Mouse (Mus musculus): ENCODE results near the gene Plekhg4. TPM values are rescaled to one million over a fixed set of nuclear protein-coding genes. Genes with fewer than 3 reads are reported as not detected.

Gene Plekhg4
- total RNA-seq, 2 experiments from 2014 or later = 2.2 to 3.7 TPM

GRCm38 (mm10) chr8:105347428-105348221, 25.4 kb upstream of the Plekhg4 start, which contains the start of gene Fhod1:
Fhod1 (minus strand) TSS chr8:105347953.
- peak; percentile 85 to 97 for DNase-seq (ENCODE audit: extremely low spot score in 1 of 2, low spot score in 2 of 2)
- intact Hi-C loops (cut with DNase I) = no loop called here

GRCm38 (mm10) chr8:105348450-105349095, 24.5 kb upstream of the Plekhg4 start, which contains the start of gene Slc9a5:
Slc9a5 (plus strand) TSS chr8:105348843.
- intact Hi-C loops (cut with DNase I) = no loop called here
- peak; percentile 49 to 74 for DNase-seq (ENCODE audit: extremely low spot score in 1 of 2, low spot score in 2 of 2)

GRCm38 (mm10) chr8:105349096-105349771, 23.8 kb upstream of the Plekhg4 start:
- peak in 1 of 2 experiments; percentile 70 for DNase-seq (ENCODE audit: extremely low spot score in 1 of 2, low spot score in 2 of 2)
- intact Hi-C loops (cut with DNase I) = no loop called here

GRCm38 (mm10) chr8:105350186-105350585, 22.9 kb upstream of the Plekhg4 start:
- DNase-seq (ENCODE audit: extremely low spot score in 1 of 2, low spot score in 2 of 2) = no peak
- intact Hi-C loops (cut with DNase I) = no loop called here

GRCm38 (mm10) chr8:105353583-105354135, 19.4 kb upstream of the Plekhg4 start:
- intact Hi-C loops (cut with DNase I) = no loop called here
- DNase-seq (ENCODE audit: extremely low spot score in 1 of 2, low spot score in 2 of 2) = no peak

GRCm38 (mm10) chr8:105354549-105354948, 18.5 kb upstream of the Plekhg4 start:
- intact Hi-C loops (cut with DNase I) = no loop called here
- no peak for DNase-seq (ENCODE audit: extremely low spot score in 1 of 2, low spot score in 2 of 2)

DNA sequence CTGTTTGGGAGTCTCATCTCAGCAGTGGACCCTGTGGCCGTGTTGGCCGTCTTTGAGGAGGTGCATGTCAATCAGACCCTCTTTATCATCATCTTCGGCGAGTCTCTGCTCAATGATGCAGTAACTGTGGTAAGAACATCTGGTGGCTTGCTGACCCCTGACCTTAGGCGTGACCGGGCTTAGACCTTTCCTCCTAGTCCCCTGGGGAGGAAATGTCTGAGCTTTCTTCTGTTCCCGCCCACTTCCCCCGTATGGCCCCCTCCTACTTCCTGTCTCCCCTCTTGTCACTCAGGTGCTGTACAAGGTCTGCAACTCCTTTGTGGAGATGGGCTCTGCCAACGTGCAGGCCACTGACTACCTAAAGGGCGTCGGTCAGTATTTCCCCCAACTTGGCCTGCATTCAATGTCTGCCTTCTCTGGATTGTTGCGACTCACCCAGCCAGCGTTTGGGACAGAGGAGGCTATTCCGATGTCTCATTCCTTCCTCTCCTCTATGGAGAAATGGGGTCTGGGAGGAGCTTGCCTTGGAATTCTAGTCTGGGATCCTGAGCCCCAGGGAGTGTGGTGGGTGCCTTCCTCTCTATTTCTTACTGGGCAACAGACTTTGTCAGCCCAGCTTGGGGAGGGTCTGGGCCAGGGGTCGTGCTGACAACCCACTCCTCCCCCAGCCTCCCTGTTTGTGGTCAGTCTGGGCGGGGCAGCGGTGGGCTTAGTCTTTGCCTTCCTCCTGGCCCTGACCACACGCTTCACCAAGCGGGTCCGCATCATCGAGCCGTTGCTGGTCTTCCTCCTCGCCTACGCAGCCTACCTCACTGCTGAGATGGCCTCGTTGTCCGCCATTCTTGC, 17.7 kb upstream of the Plekhg4 start:
- intact Hi-C loops (cut with DNase I) = loop anchor here (5.0 kb wide), 1 partner anchor 42 kb away; no protein-coding TSS in a partner anchor
- peak in 1 of 2 experiments; percentile 73 for DNase-seq (ENCODE audit: extremely low spot score in 1 of 2, low spot score in 2 of 2)

GRCm38 (mm10) chr8:105356681-105357080, 16.4 kb upstream of the Plekhg4 start:
- DNase-seq (ENCODE audit: extremely low spot score in 1 of 2, low spot score in 2 of 2) = no peak
- intact Hi-C loops (cut with DNase I) = loop anchor here (5.0 kb wide), 1 partner anchor 41 kb away; no protein-coding TSS in a partner anchor

GRCm38 (mm10) chr8:105359208-105359607, 13.9 kb upstream of the Plekhg4 start:
- no peak for DNase-seq (ENCODE audit: extremely low spot score in 1 of 2, low spot score in 2 of 2)
- intact Hi-C loops (cut with DNase I) = loop anchor here (5.0 kb wide), 1 partner anchor 38 kb away; no protein-coding TSS in a partner anchor

GRCm38 (mm10) chr8:105359646-105360045, 13.4 kb upstream of the Plekhg4 start:
- intact Hi-C loops (cut with DNase I) = loop anchor here (5.0 kb wide), 1 partner anchor 38 kb away; no protein-coding TSS in a partner anchor
- no peak for DNase-seq (ENCODE audit: extremely low spot score in 1 of 2, low spot score in 2 of 2)

GRCm38 (mm10) chr8:105361751-105362702, 11.0 kb upstream of the Plekhg4 start:
- intact Hi-C loops (cut with DNase I) = no loop called here
- peak in 1 of 2 experiments; percentile 75 for DNase-seq (ENCODE audit: extremely low spot score in 1 of 2, low spot score in 2 of 2)

DNA sequence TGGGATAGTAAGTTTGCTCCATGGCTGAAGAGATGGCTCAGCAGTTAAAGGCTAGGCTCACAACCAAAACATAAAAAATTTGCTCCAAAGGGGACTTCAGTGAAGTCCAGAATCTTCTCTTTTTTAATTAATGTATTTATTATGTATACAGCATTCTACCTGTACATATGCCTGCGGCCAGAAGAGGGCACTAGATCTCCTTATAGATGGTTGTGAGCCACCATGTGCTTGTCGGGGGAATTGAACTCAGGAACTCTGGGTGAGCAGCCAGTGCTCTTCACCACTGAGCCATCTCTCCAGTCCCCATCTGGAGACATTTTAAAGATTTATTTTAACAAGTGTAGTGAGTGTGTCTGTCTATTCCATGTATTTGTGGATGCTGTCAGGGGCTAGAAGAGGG, 6.0 kb upstream of the Plekhg4 start:
- intact Hi-C loops (cut with DNase I) = no loop called here
- DNase-seq (ENCODE audit: extremely low spot score in 1 of 2, low spot score in 2 of 2) = no peak

DNA sequence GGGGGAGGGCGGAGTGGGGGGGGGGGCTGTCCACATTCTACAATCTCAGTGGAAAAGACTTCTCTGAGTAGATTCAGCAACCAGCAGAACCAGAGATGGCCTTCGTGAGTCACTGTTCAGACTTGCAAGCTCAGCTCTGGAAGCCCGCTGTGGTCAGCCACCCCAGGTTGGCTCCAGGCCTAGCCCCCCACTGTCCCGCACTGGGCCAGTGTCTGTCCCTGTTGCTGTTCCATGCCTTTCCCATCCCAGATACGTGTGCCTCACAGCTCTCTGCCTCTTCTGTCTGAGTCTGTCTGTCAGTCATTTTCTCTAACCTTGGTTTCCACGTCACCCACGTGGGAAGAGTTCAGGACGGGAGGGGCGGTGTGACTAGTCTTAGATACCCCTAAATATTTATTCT, 601 bp upstream of the Plekhg4 start:
- intact Hi-C loops (cut with DNase I) = no loop called here
- no peak for DNase-seq (ENCODE audit: extremely low spot score in 1 of 2, low spot score in 2 of 2)

DNA sequence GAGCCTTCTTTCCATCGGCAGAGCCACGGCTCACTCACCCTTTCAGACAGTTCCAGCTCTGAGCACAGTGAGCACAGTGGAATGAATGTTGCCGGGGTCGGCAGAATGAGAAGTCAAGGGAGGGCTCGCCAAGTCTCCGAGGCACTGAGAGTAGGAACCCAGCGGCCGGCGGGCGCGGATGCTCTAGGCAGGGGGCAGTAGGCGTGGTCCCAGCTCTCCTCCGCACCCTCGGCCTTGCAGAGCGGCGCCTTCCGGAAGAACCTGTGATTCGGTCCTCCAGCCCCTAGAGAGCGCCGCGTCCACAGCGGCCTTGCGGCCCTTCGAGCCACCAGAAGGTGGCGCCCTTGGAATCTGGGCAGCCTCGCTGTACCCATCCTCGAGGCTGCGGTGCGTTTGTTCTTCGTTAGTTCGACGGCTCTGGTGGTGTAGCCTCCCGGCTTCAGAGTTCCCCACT, 1.5 kb downstream of the Plekhg4 start:
- intact Hi-C loops (cut with DNase I) = no loop called here
- peak in 1 of 2 experiments; percentile 80 for DNase-seq (ENCODE audit: extremely low spot score in 1 of 2, low spot score in 2 of 2)

DNA sequence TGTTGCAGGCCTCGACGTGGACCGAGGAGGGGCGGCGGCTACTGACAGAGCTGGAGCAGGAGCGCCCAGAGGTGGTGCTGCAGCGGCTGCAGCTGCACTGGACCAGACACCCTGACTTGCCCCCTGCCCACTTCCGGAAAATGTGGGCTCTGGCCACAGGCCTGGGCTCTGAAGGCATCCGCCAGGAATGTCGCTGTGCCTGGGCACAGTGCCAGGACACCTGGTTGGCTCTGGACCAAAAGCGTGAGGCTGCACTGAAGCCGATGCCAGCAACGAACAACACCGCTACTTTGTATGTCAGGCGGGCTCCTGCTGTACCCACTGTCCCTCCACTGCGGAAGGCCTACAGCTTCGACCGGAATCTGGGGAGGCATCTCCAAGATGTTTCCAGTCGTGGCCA, 5.6 kb downstream of the Plekhg4 start:
- DNase-seq (ENCODE audit: extremely low spot score in 1 of 2, low spot score in 2 of 2) = peak; percentile 49 to 78
- intact Hi-C loops (cut with DNase I) = no loop called here

DNA sequence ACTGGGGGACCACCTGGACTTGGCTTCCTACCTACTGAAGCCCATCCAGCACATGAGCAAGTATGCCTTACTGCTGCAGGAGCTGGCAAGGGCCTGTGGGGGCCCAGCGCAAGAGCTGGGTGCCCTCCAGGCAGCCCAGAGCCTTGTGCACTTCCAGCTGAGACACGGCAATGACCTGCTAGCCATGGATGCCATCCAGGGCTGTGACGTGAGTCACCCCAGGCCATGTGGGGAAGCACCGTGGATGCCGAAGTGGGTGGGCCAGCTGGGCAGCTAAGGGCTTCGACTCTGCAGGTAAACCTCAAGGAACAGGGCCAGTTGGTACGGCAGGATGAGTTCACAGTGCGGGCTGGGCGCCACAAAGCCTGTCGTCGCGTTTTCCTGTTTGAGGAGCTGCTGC, 7.2 kb downstream of the Plekhg4 start:
- DNase-seq (ENCODE audit: extremely low spot score in 1 of 2, low spot score in 2 of 2) = no peak
- intact Hi-C loops (cut with DNase I) = no loop called here

DNA sequence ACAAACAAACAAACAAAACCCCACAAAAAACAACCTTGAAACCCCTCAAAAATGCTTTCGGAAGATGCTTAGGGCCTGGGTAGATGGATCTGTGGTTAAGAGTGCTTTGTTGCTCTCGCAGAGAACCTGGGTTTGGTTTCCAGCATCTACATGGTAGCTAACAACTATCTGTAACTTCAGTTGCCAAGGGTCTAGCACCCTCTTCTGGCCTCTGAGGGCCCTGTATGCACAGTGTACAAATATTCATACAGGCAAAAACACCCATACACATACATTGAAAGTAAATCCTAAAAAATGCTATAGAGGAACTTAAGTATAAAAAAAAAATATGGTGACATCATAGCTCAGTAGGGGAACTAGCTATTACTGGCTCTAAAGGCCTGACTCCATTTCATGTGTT, 11.0 kb downstream of the Plekhg4 start:
- DNase-seq (ENCODE audit: extremely low spot score in 1 of 2, low spot score in 2 of 2) = no peak
- intact Hi-C loops (cut with DNase I) = no loop called here
